Comparison of ENCODE assay signal across 22 mouse cellular contexts in the genomic region with DNA sequence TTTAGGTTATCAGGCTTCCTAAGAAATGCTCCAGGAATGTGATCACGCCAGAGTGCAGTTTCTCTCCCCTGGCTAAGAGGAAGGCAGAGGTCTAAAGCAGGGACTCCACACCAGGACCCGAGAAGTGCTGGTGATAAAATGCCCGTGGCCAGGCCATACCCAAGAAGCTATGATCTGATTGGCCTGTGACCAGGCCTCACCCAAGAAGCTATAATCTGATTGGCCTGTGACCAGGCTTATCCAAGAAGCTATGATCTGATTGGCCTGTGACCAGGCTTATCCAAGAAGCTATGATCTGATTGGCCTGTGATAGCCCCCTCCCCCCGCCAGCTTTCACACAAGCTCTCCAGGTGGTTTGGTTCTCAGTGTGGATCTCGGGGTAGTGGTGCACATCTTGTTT.
DNase-seq lines count a peak whose midpoint lies in the region; ATAC-seq lines count a peak whose summit lies in the region.
"Had no signal": no experiment of that assay in that cellular context is flagged by ENCODE, and none has a peak within 500 bp of the region (broad histone marks: within the 10 kb centered on the region; RNA-seq: fewer than 3 reads in every experiment).

No protein-coding gene starts in this region.

- H3K4me1 ChIP-seq in heart, embryonic 10.5 days, result peaks cover 13% of the 10 kb centered on the region
- H3K4me1 ChIP-seq in stomach, embryonic 16.5 days (ENCODE audit: control insufficient read depth, insufficient read depth, low read length), result no peaks in the 10 kb centered on the region
- H3K4me1 ChIP-seq: hindbrain, embryonic 15.5 days; liver, embryonic 13.5 days had no signal

- H3K27ac ChIP-seq in heart, embryonic 10.5 days, result no peak overlapping the region
- H3K27ac ChIP-seq in stomach, embryonic 16.5 days (ENCODE audit: low read length), result no peak overlapping the region
- H3K27ac ChIP-seq: embryonic facial prominence, embryonic 13.5 days; hindbrain, embryonic 15.5 days; intestine, embryonic 15.5 days; limb, embryonic 12.5 days; liver, embryonic 13.5 days had no signal

- H3K4me3 ChIP-seq in heart, embryonic 10.5 days, result no peak overlapping the region
- H3K4me3 ChIP-seq in stomach, embryonic 16.5 days (replicated peaks; ENCODE audit: low read length), result no peak overlapping the region
- H3K4me3 ChIP-seq: embryonic facial prominence, embryonic 13.5 days; hindbrain, embryonic 15.5 days; intestine, embryonic 15.5 days; limb, embryonic 12.5 days; liver, embryonic 13.5 days had no signal

- WGBS in heart, embryonic 10.5 days, result 57% methylated on average over 5 of the region's 5 CpGs
- 77% methylated on average over 5 of the region's 5 CpGs for WGBS in stomach, embryonic 16.5 days

- H3K27me3 ChIP-seq in heart, embryonic 10.5 days (ENCODE audit: insufficient read depth, poor library complexity, severe bottlenecking), result no peaks in the 10 kb centered on the region
- no peaks in the 10 kb centered on the region for H3K27me3 ChIP-seq in stomach, embryonic 16.5 days (ENCODE audit: control insufficient read depth, insufficient read depth, low read length)
- H3K27me3 ChIP-seq: embryonic facial prominence, embryonic 13.5 days; hindbrain, embryonic 15.5 days; intestine, embryonic 15.5 days; liver, embryonic 13.5 days had no signal

- H3K9ac ChIP-seq in stomach, embryonic 16.5 days (ENCODE audit: low read length), result no peak overlapping the region
- H3K9ac ChIP-seq: embryonic facial prominence, embryonic 13.5 days; hindbrain, embryonic 15.5 days; intestine, embryonic 15.5 days; limb, embryonic 12.5 days; liver, embryonic 13.5 days had no signal

- peak; percentile 25; the same call in 1 of the 2 replicates for ATAC-seq in stomach, embryonic 16.5 days (ENCODE audit: insufficient read depth, low FRiP score)
- ATAC-seq: forebrain, embryonic 14.5 days; intestine, embryonic 15.5 days; midbrain, embryonic 16.5 days had no signal

- H3K4me2 ChIP-seq in stomach, embryonic 16.5 days (ENCODE audit: low read depth, low read length), result no peak overlapping the region
- H3K4me2 ChIP-seq: embryonic facial prominence, embryonic 13.5 days; hindbrain, embryonic 15.5 days; intestine, embryonic 15.5 days; limb, embryonic 12.5 days; liver, embryonic 13.5 days had no signal

- no peaks in the 10 kb centered on the region for H3K36me3 ChIP-seq in heart, embryonic 10.5 days
- no peaks in the 10 kb centered on the region for H3K36me3 ChIP-seq in stomach, embryonic 16.5 days (ENCODE audit: control insufficient read depth, insufficient read depth, low read length)
- H3K36me3 ChIP-seq: embryonic facial prominence, embryonic 13.5 days; hindbrain, embryonic 15.5 days; intestine, embryonic 15.5 days; limb, embryonic 12.5 days; liver, embryonic 13.5 days had no signal

- no peaks in the 10 kb centered on the region for H3K9me3 ChIP-seq in heart, embryonic 10.5 days
- no peaks in the 10 kb centered on the region for H3K9me3 ChIP-seq in stomach, embryonic 16.5 days (replicated peaks; ENCODE audit: control insufficient read depth, low read length)
- H3K9me3 ChIP-seq: embryonic facial prominence, embryonic 13.5 days; hindbrain, embryonic 15.5 days; intestine, embryonic 15.5 days; limb, embryonic 12.5 days; liver, embryonic 13.5 days had no signal

- peak; percentile 12 to 20 for DNase-seq in heart, adult 18-20 months
- no peak for DNase-seq in heart, embryonic 10.5 days (ENCODE audit: low spot score)
- peak; percentile 33 for DNase-seq in ovary, adult 18-20 months (ENCODE audit: low spot score)
- DNase-seq in ovary, postnatal 14 days (ENCODE audit: low spot score), result no peak
- DNase-seq in heart, postnatal 4 days, result peak; percentile 28
- no peak for DNase-seq in adrenal gland, postnatal 25 days
- no peak for DNase-seq in cerebellum, postnatal 25 days
- DNase-seq: adrenal gland, postnatal 14 days; cerebellum, adult 11 months; cerebellum, postnatal 10 days; gastrocnemius, postnatal 25 days; kidney, postnatal 4 days; layer of hippocampus, adult 9-11 months; liver, embryonic 13.5 days; spleen, adult 18-20 months had no signal

Comparison
In these comparisons a context has a peak if more than half of its experiments do, and no peak if none do; other contexts are left out.
1. DNase-seq: peak in heart, adult 18-20 months (2 of 2), ovary, adult 18-20 months (single experiment) and heart, postnatal 4 days (single experiment); none in heart, embryonic 10.5 days (single experiment), ovary, postnatal 14 days (single experiment), adrenal gland, postnatal 25 days (single experiment) and cerebellum, postnatal 25 days (0 of 2).